Mouse (Mus musculus) brain, embryonic 14.5 days (tissue): ENCODE measurements around the gene Ppcdc. TPM values are rescaled to one million over a fixed set of nuclear protein-coding genes. Genes with fewer than 3 reads are reported as not detected.
"Not testable (repeated sequence)": the region's sequence is repeated elsewhere in the genome, so short reads cannot be mapped to it uniquely, and the experiment has no call there.

Experiments used
- DNase-seq: peaks from one replicate; pipeline ENCODE4 v3.0.0-alpha.2; 2011; ENCODE audit warnings: low read depth
- CTCF ChIP-seq: fragments of 200-500 bp; IDR thresholded peaks from 2 replicates; pipeline ENCODE4 v1.5.1; 2012; ENCODE audit warnings: inconsistent platforms, mild to moderate bottlenecking, moderate library complexity, borderline replicate concordance; ENCODE audit not compliant: insufficient read depth, insufficient read length; ENCODE audit errors: extremely low read depth
- POLR2A ChIP-seq: fragments of 200-500 bp; IDR thresholded peaks from 2 replicates; pipeline ENCODE4 v1.6.1; 2012; ENCODE audit warnings: mild to moderate bottlenecking, inconsistent platforms, borderline replicate concordance; ENCODE audit not compliant: poor library complexity, insufficient read depth, insufficient read length, severe bottlenecking; ENCODE audit errors: extremely low read depth
- polyA plus RNA-seq: library from polyadenylated mRNA; depleted of rRNA; stranded (reverse); fragments of >200 nt; gene quantifications from 2 replicates; pipeline ENCODE4 v1.2.3, GENCODE M21; 2012

Ppcdc gene
- polyA plus RNA-seq, 1 experiment: 17.9 TPM

- TF ChIP-seq CTCF (no peak), POLR2A (no peak)
- no peak for DNase-seq
Observed at GRCm38 (mm10) chr9:57428391-57428790, 11.5 kb downstream of the Ppcdc start.

- DNase-seq: no peak
- no peak for TF ChIP-seq POLR2A
- TF ChIP-seq CTCF: no peak
Observed at GRCm38 (mm10) chr9:57427937-57428336, 12.0 kb downstream of the Ppcdc start.

DNA sequence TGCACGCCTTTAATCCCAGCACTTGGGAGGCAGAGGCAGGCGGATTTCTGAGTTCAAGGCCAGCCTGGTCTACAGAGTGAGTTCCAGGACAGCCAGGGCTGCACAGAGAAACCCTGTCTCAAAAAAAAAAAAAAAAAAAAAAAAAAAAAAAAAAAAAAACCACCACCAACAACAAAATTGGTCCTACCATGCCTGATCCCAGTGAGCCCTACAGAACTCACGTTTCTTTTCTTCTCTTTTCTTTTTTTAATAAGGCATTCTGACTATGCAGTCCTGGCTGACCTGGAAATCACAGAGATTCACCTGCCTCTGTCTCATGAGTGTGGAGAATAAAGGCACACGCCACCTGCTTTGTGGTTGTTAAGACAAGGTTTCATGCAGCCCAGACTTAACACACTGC, 12.8 kb downstream of the Ppcdc start:
- DNase-seq: not testable (repeated sequence)

GRCm38 (mm10) chr9:57425116-57425515, 14.8 kb downstream of the Ppcdc start:
- no peak for DNase-seq
- no peak for TF ChIP-seq CTCF
- no peak for TF ChIP-seq POLR2A

GRCm38 (mm10) chr9:57424066-57424465, 15.9 kb downstream of the Ppcdc start:
- DNase-seq: no peak
- TF ChIP-seq POLR2A: no peak
- no peak for TF ChIP-seq CTCF

- TF ChIP-seq POLR2A (no peak), CTCF (no peak)
- DNase-seq: no peak
Observed at GRCm38 (mm10) chr9:57421688-57422111, 18.2 kb downstream of the Ppcdc start.

DNA sequence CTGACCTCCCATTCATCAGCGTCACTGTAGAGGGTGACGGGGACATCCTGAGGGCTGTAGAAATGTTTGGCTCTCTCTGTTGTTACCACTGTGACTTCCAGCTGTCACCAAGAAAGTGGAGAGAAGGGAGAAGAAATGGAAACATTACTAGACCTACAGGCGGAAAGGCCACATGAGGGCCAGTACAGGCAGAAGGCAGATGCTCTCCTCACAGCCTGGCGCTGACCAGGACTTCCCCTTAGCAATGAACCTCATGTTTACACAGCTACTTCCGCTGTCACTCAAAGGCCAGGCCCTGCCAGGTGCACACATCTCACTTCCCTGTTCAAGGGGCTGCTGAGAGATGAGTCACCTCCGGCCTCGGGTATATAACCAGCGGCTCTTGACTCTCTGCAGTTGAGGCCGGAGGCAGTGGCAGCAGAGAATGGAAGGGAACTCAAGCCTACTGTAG, 18.8 kb downstream of the Ppcdc start:
- DNase-seq: peak; percentile 19
- TF ChIP-seq CTCF: no peak
- no peak for TF ChIP-seq POLR2A

DNA sequence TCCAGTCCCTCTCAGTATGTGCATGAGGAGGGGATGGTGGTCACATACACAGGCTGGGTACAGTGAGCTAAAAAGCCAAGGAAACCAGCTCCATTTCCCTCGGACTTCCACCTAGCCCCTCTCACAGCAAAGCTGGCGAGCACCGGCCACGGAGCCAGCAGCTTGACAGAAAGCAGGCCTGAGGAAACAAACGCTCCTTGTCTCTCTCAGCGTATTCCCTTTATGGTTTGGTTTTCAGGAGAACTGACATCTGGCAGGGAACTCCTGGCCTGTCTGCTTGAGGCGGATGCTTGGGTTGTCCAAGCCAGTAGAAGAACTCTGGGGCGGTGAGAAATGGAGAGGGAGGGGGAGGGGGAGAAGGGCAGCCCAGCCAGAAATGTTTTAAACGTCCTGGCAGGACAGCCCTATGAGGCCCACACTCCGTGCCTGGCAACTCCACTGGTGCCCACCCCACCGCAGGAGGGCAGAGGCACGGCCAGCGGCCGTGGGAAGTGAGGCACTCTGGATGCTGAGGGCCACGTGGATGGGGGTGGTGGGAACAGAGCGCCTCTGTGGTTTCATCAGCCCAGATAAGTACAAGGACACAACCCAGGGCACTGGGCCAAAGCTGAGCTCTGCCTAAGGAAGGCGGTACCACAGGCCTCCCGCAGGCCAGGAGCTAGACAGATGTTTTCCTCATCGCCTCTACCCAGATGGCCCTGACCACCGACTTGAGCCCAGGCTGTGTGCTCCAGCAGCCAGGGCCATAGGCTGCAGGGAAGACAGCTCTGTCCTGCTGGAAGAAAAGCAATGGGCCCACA, 19.4 kb downstream of the Ppcdc start:
- peak; percentile 72 for DNase-seq
- TF ChIP-seq POLR2A: no peak
- TF ChIP-seq CTCF: no peak

DNA sequence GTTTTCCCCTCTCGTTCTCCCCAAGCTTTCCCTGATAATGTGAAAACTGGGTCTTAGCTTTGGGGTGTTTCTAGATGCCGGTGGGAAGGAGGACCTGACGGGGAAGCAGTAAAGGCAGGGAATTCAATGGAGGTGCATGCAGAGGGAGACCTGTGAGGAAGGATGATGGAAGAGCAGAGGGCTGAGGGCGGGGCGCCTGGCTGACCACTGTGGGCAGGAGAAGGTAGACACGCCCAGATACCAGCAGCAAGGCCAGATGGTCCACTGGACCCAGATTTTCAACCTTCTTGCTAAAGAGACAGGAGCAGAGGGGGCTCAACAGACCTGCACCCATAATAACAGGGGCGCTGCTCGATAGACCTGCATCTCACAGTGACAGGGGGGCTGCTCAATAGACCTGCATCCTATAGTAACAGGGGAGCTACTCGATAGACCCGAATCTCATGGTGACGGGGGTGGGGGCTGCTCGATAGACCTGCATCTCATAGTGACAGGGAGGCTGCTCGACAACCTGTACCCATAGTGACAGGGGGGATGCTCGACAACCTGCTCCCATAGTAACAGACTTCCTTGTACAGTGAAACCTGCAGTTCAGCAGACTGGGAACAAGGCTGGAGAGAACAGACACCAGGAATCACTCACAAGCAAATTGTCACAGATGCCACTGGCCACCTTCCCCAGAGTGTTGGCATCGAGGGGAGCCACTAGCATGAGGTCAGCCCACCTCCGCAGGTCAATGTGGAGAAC, 20.2 kb downstream of the Ppcdc start:
- no peak for DNase-seq
- TF ChIP-seq CTCF: no peak

- TF ChIP-seq POLR2A (no peak), CTCF (no peak)
- DNase-seq: no peak
Observed at GRCm38 (mm10) chr9:57417341-57417740, 22.6 kb downstream of the Ppcdc start.

GRCm38 (mm10) chr9:57407120-57407905, 32.6 kb downstream of the Ppcdc start:
- no peak for DNase-seq
- no peak for TF ChIP-seq POLR2A
- TF ChIP-seq CTCF: no peak
